Mouse (Mus musculus): ENCODE results near the gene Sbk1.

Gene Sbk1

DNA sequence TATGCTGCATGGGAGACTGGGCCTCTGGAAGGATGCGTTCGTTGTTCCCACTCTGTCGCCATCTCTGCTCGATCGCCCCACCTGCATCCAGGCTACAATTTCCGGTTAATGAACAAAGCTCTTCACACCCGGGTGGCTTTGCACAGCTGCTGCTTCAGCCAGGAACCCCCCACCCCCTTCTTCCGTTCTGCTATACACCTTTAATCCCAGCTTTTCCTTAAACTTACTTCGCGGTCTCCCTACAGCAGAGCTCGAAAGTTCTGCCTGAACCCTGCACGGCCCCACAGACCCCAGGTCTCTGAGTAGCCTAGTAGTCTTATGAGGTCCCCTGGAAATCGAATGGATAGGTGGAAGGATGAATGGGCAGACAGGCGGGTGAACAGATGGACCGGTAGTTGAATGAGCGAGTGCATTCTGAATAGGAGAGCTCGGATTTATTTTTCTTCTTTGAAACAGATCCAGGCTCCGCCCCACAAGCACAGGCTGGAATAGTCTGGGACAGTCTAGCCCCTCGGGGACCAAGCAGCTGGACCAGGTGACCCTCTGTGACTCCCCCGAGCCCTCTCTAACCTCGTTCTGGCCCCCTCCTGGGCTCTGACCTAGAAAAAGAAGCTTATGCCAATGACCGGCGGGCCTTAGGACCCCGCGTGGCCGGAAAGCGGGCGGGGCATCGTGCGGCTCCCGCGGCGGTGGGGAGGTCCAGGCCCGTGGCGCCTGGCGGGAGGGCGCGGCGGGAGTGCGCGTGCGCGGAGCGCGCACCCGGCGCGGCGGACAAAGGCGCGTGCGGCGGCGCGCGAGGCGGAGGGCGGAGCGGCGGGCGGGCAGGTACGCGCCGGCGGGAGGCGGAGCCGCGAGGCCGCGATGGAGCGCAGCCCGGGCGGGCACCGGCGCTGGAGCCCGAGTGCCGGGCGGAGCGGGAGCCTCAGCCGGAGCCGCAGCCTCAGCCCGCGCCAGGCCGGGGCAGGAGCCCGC is at the start of gene Sbk1:
TSS of gene Sbk1 (plus strand) at position 908 of the 972 bp plus-strand sequence.
- DNase-seq (ENCODE audit: low read depth, low spot score), result peak; percentile 76

DNA sequence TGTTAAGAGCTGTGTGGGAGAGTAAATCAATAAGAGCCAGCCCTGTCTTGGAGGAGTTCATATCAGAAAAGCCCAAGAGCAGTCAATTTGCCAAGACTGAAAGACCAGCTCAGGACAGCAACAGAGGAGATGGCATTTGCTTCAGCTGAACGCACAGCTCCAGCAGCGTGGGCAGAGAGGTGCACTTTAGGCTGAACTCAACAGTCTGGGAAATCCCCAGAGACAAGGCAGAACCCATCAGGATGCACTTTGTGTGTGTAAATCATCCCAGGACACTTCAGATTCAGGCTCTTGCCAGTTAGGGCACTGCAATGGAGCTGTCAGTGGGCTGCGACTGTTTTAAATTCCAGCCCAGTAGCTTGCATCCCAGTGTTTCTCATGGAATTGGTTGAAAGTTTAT is 49.7 kb upstream of the Sbk1 start:
- no peak for DNase-seq (ENCODE audit: low read depth, low spot score)

DNA sequence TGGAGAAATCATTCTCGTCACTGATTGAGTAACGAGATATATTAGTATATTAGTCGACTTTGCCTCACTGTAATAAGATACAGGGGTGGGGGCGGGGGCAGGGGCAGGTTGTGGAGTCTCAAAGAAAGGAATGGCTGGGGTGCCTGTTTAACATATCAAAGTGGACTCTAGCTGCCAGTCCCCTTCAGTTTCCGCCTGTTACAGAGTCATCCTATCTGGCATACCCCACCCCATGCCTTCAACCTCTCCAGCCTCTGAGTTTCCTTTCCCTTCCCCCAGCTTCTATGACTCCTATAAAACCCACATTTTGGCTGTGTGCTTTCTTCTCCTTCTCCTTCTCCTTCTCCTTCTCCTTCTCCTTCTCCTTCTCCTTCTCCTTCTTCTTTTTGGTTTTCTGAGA is 46.3 kb upstream of the Sbk1 start:
- DNase-seq (ENCODE audit: low read depth, low spot score), result no peak

DNA sequence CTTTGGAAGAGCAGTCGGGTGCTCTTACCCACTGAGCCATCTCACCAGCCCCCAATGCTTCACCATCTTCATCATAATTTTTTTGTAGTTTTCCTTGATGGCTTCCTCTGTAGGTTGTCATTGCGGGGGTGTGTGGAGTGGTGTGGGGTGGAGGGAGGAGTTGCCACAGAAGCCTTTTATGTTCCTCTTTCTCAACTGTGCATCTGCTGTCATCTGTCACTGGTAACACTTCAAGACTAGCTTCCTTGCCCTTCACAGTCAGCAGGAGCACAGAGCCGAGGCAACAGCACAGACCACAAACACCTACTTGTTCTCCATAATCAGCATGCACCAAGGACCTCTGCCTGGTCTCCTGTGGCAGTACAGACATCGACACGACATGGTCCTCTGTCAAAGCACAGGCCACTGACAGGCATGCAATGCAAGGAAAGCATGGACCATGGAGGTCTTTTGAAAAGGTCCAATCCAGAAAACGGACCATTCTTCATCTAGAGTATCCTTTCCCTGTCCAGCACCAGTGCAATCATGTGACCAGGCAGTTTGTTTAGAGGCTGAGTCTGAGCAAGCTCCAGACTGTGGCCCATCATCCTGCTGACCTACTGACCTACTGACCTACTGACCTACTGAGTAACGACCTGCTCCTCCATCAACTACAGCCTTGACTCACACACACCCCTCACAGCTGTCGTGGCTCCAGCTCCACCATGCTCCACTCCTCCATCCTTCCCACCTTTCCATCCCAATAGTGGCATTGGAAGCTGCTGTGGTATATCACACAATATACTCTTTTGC is 41.9 kb upstream of the Sbk1 start:
- DNase-seq (ENCODE audit: low read depth, low spot score), result no peak

DNA sequence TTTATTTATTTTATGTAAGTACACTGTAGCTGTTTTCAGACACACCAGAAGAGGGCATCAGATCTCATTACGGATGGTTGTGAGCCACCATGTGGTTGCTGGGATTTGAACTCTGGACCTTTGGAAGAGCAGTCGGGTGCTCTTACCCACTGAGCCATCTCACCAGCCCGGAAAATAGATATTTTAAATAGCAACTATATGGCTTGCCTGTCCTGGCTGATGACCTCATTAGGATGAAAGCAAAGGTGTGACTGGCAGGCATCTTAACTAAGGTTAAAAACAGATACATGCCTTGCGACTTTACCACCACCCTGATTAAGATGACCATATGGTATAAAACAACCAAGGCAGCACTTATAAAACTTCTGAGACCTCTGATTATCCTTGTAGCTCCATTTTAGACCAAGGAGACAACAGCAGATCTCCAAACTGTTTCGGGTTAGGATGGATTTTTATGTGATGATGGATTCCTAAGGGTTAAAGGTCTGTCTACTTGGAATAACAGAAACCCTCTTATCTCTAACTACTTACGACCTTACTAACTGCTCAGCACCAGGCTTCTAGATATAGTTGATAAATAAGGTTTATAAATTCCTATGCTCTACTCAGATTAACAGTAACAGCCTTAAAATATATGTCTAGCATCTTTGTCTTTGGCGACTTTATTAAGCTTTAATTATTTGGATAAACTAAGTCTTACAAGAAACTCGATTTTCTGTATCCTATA is 39.9 kb upstream of the Sbk1 start:
- DNase-seq (ENCODE audit: low read depth, low spot score), result no peak

DNA sequence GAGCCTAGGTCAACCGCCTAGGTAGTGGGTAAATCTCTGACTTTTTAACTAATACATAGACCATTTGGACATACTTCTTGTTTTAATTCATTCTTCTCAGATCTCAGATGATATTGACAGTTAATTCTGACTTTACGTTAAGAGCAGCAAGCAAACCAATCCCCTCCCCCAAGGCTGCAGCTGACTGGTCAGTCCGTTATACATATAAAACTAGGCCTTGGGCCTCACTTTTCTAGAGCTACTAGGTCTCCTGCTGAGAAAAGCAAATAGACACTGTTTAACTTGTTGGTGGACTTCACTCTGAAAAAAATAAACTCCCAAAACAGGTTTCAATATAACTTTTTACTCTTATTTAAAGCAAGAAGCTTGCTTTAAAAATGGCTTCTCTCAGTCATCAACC is 37.8 kb upstream of the Sbk1 start:
- DNase-seq (ENCODE audit: low read depth, low spot score), result no peak

DNA sequence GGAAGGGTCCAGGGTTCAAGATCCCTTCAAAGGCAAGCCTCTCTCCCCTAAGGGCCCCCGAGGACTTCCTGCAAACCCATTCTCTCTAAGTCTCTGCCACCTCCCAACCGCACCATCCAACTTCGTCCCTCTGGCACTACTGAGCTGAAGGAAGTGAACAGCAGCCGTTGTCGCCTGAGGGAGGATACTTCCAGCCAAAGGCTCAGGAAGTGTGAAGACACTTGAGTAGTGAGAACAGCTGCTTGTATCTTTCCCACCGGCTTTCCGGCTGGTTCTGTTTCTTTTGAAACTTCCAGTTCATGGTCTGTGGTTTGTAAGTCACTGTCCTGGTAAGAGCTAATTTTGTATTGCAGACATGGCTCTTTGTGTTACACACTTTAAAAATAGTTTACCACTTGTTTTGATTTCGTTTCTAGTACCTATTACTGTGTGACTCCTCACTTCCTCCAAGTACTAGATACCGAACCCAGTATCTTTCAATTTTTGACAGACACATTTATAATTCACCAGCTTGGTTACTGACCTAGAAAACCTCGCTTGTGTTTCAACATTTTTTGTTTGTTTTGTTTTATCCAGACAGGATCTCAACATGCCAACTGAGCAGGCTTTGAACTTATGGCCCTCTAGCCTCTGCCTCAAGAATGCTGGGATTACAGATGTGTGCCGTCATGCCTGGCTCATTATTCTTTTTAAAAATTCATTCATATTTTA is 36.2 kb upstream of the Sbk1 start:
- no peak for DNase-seq (ENCODE audit: low read depth, low spot score)

DNA sequence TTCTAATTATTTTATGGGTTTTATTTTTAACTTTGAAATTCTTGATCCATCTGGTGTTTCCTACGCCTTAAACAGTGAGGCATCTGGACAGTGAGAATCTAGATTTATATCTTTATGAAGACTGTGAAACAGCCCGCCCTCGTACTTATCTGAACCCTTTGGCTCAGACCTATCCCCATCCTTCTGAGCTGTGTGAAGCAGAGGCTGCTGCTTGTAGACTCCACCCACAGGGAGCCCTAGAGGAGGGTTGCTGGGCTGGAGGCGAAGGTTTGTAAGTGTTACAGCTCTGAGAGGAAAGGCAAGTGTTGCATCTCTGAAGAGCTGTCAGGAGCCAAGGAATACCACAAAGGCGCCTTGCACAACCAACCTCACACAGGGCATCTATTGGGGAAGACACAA is 35.6 kb upstream of the Sbk1 start:
- no peak for DNase-seq (ENCODE audit: low read depth, low spot score)

DNA sequence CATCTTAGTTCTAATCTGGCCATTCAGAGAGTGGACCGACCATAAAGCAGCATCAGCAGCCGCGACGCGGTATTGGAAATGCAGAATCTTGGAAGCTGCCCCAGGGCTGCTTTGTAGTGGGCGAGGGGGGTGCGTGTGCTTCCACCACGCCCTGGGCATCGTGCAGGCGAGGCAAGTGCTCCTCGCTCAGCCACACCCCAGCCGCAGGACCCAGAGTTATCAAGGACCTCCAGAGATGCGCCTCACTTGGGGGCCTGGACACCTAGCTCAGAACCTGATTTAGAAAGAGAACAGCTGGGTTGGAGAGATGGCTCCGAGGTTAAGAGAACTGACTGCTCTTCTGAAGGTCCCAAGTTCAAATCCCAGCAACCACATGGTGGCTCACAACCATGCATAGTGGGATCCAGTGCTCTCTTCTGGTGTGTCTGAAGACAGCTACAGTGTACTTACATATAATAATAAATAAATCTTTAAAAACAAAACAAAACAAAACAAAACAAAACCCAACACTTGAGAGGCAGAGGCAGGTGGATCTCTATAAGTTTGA is 31.5 kb upstream of the Sbk1 start:
- no peak for DNase-seq (ENCODE audit: low read depth, low spot score)

DNA sequence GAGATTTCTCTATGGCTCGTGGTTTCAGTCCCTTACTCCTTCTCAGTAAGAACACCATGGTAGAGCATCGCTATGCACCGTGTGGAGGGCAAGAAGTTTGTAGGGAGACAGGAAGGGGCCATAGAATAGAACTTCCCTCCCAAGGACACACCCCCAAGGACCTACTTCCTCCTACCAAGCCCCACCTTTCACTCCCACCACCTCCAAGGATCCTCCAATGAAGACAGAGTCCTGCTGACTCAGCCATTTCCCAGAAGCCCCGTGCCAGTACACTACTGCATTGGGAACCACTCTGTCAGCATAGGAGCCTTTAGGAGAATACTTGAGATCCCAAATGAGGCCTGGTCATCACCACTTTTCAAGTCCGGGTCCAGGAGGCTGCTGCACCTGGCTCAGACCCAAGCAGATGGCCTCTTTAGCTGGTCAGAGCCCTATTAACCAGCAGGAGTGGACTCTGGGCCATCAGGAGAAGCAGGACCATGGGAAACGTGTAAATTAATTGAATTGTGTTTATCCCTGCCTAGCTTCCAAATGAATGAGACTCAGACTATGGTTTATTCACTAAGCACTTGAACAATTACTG is 28.2 kb upstream of the Sbk1 start:
- DNase-seq (ENCODE audit: low read depth, low spot score), result no peak

DNA sequence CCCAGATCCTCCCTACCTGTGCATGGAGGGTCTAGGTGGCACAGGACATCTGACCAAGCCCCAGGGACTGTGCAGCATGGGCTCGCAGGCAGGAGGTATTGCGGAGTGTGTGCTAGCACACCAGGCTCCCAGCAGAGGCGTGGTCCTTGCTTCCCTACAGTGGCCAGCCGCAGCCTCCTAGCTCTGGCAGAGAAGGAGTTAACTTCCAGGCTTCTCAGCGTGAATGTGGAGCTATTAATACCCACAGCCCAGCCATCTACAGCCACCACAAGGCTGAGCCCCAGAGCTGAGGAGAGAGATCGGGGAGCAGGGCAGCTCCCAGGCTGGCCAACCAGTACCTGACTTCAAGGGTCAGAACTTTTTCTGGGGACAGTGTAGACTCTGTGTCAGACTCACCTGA is 24.3 kb upstream of the Sbk1 start:
- DNase-seq (ENCODE audit: low read depth, low spot score), result no peak

DNA sequence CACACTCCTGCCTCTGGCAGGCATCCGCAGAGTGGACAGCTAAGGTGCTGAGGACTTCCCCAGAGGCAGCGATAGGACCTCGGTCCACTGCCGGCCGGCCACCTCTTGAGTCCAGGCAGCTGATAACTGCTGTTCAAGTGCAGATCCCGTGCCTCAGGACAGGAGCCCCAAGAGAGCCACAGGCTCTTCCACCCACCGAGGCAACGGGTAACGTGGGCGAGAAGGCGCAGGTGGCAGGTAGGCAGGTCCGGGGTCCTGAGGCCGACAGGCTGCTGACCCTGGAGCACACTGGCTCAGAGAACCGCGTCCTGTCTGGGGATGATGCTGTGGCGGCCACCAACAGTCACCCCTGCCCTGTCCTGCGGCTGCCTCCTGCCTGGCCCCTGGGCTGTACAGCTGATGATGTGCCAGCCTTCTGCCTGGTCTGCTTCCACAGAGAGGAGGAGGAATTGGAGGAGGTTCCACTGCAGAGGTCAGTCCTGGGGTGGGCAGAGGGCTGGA is 23.7 kb upstream of the Sbk1 start:
- no peak for DNase-seq (ENCODE audit: low read depth, low spot score)

DNA sequence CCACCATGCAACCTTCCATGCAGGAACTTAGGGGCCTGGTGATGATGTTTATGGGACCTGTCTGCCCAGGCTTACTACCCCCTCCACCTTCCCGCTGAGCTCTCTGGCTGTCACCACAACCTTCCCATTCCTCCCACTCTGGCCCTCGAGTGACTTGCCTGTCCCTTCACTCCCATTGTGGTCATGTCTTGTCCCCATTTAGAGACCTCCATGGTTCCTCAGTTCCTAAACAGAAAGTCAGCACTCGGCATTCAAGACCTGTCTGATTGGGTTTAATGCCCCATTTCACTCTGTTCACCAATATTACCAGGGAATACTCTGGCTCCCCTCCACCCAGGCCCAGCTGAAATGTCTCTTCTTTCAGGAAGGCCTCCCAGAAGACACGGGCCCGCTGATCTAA is 23.3 kb upstream of the Sbk1 start:
- no peak for DNase-seq (ENCODE audit: low read depth, low spot score)

DNA sequence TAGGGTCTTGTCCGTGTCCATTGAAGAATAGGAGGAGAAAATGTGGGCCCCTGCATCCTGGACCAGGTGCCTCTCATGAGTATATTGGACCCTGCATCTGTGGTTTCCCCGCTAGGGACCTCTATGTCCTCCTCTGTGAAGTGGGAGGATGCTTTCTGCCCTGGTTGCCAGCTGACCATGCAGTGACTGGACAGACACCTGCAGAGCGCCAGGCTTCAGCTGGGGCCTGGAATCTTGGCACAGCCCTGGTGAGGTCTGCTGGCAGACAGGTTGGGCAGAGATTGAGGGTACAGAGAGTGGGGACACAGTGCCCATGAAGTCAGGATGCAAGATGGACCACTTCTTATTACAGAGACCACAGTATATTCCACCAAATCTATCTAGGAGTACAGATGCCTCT is 22.4 kb upstream of the Sbk1 start:
- no peak for DNase-seq (ENCODE audit: low read depth, low spot score)

DNA sequence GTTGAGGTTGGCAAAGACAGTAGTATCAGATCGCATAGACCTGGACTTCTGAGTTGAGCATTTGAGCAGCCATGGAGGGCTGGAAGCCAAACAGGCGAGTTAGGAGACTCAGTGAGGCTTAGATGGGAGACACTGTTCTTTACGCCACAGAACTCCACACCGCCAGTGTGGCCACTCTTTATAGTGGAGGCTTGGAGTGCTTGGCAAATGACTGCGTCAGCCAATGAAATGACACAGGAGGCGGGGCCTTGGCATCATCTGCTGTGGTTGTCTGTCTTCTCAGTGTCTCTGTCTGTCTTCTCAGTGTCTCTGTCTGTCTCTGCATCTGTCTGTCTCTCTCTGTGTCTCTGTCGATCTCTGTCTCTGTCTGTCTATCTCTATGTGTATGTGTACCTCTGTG is 21.9 kb upstream of the Sbk1 start:
- no peak for DNase-seq (ENCODE audit: low read depth, low spot score)

DNA sequence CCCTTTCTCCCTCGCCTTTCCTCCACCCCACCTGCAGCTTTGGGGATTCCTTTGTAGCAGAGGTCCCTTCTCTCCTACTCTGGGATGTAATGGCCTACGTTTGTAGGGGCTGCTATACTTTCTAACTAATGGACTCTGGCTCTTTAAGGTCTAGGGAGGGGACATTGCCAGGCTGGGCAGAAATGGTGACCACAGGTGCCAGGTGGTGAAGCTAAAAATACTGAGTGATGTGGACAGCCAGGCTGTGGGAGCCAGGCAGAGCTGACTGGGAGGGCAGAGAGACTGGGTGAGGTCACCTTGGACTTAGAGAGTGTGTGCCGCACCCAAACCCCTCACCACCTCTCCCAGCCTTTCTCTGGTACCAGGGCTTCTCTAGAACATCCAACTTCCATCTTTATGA is 20.7 kb upstream of the Sbk1 start:
- no peak for DNase-seq (ENCODE audit: low read depth, low spot score)

DNA sequence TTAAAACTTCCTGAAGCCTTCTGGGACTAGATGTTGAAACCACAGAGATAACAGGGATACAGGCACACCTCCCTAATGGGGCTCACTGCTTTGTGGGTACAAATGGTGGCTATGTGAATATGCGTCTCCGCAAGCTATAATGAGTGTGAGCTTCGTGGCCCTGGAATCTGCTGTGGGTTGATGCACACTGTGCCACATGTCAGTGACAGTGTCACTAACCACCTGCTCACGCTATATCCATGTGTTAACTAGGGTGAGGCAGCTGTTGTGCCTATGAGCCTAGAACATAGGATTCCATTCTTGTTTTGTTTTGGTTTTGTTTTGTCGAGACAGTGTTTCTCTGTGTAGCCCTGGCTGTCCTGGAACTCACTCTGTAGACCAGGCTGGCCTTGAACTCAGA is 20.2 kb upstream of the Sbk1 start:
- no peak for DNase-seq (ENCODE audit: low read depth, low spot score)

DNA sequence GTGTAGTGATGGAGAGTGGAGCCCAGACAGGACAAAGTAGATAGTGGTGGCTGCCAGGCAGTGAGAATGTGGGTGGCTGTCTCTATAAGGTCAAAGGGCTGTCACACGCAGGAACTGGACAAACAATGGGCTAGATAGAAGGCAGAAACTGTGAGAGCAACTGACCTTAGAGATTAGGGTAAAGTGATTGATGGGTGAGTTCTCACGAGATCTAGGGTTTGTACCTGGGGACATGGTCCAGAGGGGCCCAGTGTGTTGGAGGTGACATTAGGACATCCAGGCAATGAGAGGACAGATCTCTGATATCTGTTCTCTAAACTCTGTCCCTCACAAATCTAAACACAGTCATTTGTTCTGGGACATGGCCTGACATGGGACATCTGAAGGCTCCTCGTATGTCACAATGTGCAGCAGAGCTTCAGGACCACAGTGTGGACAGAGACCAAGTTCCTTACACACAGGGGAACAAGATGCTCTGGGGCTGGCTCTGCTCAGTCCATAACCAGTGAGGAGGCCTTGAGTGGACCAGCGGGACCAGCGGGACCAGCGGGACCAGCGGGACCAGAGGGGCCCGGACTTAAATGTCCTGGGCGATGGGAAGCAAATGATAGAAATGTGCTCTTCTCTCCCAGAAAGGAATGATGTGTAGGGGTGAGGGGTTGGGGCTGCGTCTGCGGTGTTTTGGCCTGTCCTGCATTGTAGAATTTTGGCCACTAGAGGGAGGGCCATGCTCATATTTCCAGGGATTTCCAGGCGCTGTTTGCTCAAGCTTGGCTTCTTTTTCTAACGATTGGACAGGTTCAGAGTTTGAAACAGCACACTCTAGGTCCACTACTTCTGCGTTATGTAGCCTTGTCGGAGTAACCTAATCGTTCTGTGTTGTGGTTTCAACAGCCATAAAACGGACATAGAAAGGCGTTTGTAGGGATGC is 11.9 kb upstream of the Sbk1 start:
- DNase-seq (ENCODE audit: low read depth, low spot score), result no peak

DNA sequence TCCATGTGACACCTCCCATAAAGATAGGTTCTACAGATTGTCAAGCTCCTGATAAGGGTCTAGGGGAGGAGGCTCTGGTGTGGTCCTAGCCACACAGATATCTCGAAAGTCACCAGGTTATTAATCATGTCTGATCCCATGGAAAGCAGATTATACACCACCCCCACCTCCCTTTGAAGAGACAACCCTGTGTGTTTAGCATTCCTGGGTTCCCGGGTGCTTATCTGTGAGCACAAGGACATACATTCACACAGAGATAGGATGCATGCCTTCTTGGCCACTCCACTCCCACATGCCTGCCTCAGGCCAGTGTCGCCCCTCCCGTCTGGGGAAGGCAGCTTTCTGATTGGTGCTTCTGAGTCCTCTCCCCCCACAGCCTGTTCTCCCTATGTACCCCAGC is 10.6 kb upstream of the Sbk1 start:
- DNase-seq (ENCODE audit: low read depth, low spot score), result no peak

DNA sequence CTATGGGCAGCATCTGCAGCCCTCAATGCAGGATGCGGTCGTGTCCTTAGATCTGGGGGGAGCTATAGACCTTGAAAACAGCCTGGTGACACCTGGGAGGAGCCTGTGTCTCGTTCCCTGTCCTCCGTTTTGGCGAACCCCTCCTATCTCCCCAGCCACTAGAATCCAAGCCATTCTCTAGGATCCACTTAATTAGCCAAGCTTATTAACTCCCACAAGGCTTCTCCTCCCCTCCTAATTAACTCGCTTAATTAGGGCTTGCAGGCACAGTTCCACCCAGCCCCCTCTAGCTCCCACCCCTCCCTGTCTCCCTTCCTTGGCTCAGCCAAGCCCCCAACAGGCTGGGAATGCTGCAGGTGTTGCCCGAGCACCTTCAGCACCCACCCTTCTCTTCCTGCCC is 8.5 kb upstream of the Sbk1 start:
- DNase-seq (ENCODE audit: low read depth, low spot score), result no peak
